Mouse (Mus musculus): ENCODE measurements around the gene Cirbp. TPM values are rescaled to one million over a fixed set of nuclear protein-coding genes. Genes with fewer than 3 reads are reported as not detected.

Cirbp gene
- polyA plus RNA-seq, 1 experiment from 2014 or later: 14.2 TPM

Other genes with a start within 250 kb of the Cirbp start
- gene Kiss1r, start 249.0 kb upstream of the Cirbp start, polyA plus RNA-seq (2015; fragmentation: Nextera tagmentation; extraction: Ambion mirVana): 0.18 and 0.20 TPM in 2 replicates
- 47.1 and 49.3 TPM in 2 replicates for gene R3hdm4, start 244.8 kb upstream of the Cirbp start, polyA plus RNA-seq (2015; fragmentation: Nextera tagmentation; extraction: Ambion mirVana)
- 5.1 and 5.8 TPM in 2 replicates for gene Arid3a, start 238.9 kb upstream of the Cirbp start, polyA plus RNA-seq (2015; fragmentation: Nextera tagmentation; extraction: Ambion mirVana)
- 42.2 and 44.7 TPM in 2 replicates for gene Wdr18, start 205.8 kb upstream of the Cirbp start, polyA plus RNA-seq (2015; fragmentation: Nextera tagmentation; extraction: Ambion mirVana)
- 0.08 TPM in 1 of 2 replicates, not detected in the other for gene Grin3b, start 195.3 kb upstream of the Cirbp start, polyA plus RNA-seq (2015; fragmentation: Nextera tagmentation; extraction: Ambion mirVana)
- gene Tmem259, start 181.7 kb upstream of the Cirbp start, polyA plus RNA-seq (2015; fragmentation: Nextera tagmentation; extraction: Ambion mirVana): 3.0 and 4.8 TPM in 2 replicates
- gene Cnn2, start 177.4 kb upstream of the Cirbp start, polyA plus RNA-seq (2015; fragmentation: Nextera tagmentation; extraction: Ambion mirVana): 42.5 and 44.9 TPM in 2 replicates
- 8.6 and 9.0 TPM in 2 replicates for gene Abca7, start 169.5 kb upstream of the Cirbp start, polyA plus RNA-seq (2015; fragmentation: Nextera tagmentation; extraction: Ambion mirVana)
- gene Arhgap45, start 149.3 kb upstream of the Cirbp start, polyA plus RNA-seq (2015; fragmentation: Nextera tagmentation; extraction: Ambion mirVana): 16.6 and 17.3 TPM in 2 replicates
- 66.8 and 70.1 TPM in 2 replicates for gene Polr2e, start 126.2 kb upstream of the Cirbp start, polyA plus RNA-seq (2015; fragmentation: Nextera tagmentation; extraction: Ambion mirVana)
- 553 and 567 TPM in 2 replicates for gene Gpx4, start 118.8 kb upstream of the Cirbp start, polyA plus RNA-seq (2015; fragmentation: Nextera tagmentation; extraction: Ambion mirVana)
- gene Sbno2, start 60.4 kb upstream of the Cirbp start, polyA plus RNA-seq (2015; fragmentation: Nextera tagmentation; extraction: Ambion mirVana): 10.3 and 11.8 TPM in 2 replicates
- 13.2 and 14.4 TPM in 2 replicates for gene Stk11, start 50.2 kb upstream of the Cirbp start, polyA plus RNA-seq (2015; fragmentation: Nextera tagmentation; extraction: Ambion mirVana)
- 288 and 309 TPM in 2 replicates for gene Atp5d, start 27.4 kb upstream of the Cirbp start, polyA plus RNA-seq (2015; fragmentation: Nextera tagmentation; extraction: Ambion mirVana)
- gene Cbarp, start 25.1 kb upstream of the Cirbp start, polyA plus RNA-seq (2015; fragmentation: Nextera tagmentation; extraction: Ambion mirVana): 0.44 and 0.65 TPM in 2 replicates
- 2.3 and 2.6 TPM in 2 replicates for gene Midn, start 17.7 kb upstream of the Cirbp start, polyA plus RNA-seq (2015; fragmentation: Nextera tagmentation; extraction: Ambion mirVana)
- gene 1600002K03Rik, start 7.0 kb downstream of the Cirbp start, polyA plus RNA-seq (2015; fragmentation: Nextera tagmentation; extraction: Ambion mirVana): 8.4 and 8.7 TPM in 2 replicates
- gene Efna2, start 13.5 kb downstream of the Cirbp start, polyA plus RNA-seq (2015; fragmentation: Nextera tagmentation; extraction: Ambion mirVana): 0.47 and 0.53 TPM in 2 replicates
- gene Mum1, start 60.4 kb downstream of the Cirbp start, polyA plus RNA-seq (2015; fragmentation: Nextera tagmentation; extraction: Ambion mirVana): 14.6 and 14.8 TPM in 2 replicates
- gene Ndufs7, start 83.1 kb downstream of the Cirbp start, polyA plus RNA-seq (2015; fragmentation: Nextera tagmentation; extraction: Ambion mirVana): 220 and 223 TPM in 2 replicates
- gene Gamt, start 95.0 kb downstream of the Cirbp start, polyA plus RNA-seq (2015; fragmentation: Nextera tagmentation; extraction: Ambion mirVana): 138 and 166 TPM in 2 replicates
- gene Dazap1, start 95.5 kb downstream of the Cirbp start, polyA plus RNA-seq (2015; fragmentation: Nextera tagmentation; extraction: Ambion mirVana): 21.1 and 21.3 TPM in 2 replicates
- gene Rps15, start 126.5 kb downstream of the Cirbp start, polyA plus RNA-seq (2015; fragmentation: Nextera tagmentation; extraction: Ambion mirVana): 460 and 501 TPM in 2 replicates
- gene Apc2, start 130.0 kb downstream of the Cirbp start, polyA plus RNA-seq (2015; fragmentation: Nextera tagmentation; extraction: Ambion mirVana): 0.12 and 0.23 TPM in 2 replicates
- gene 2310011J03Rik, start 154.6 kb downstream of the Cirbp start, polyA plus RNA-seq (2015; fragmentation: Nextera tagmentation; extraction: Ambion mirVana): 27.9 and 29.0 TPM in 2 replicates
- 3.5 and 4.0 TPM in 2 replicates for gene Pcsk4, start 163.5 kb downstream of the Cirbp start, polyA plus RNA-seq (2015; fragmentation: Nextera tagmentation; extraction: Ambion mirVana)
- gene Reep6, start 164.0 kb downstream of the Cirbp start, polyA plus RNA-seq (2015; fragmentation: Nextera tagmentation; extraction: Ambion mirVana): 83.9 and 102 TPM in 2 replicates
- 2.2 and 3.4 TPM in 2 replicates for gene Adamtsl5, start 182.4 kb downstream of the Cirbp start, polyA plus RNA-seq (2015; fragmentation: Nextera tagmentation; extraction: Ambion mirVana)
- 0.05 and 0.18 TPM in 2 replicates for gene Plk5, start 190.5 kb downstream of the Cirbp start, polyA plus RNA-seq (2015; fragmentation: Nextera tagmentation; extraction: Ambion mirVana)
- gene Mex3d, start 221.7 kb downstream of the Cirbp start, polyA plus RNA-seq (2015; fragmentation: Nextera tagmentation; extraction: Ambion mirVana): 0.32 and 0.60 TPM in 2 replicates
- gene Mbd3, start 233.6 kb downstream of the Cirbp start, polyA plus RNA-seq (2015; fragmentation: Nextera tagmentation; extraction: Ambion mirVana): 49.2 and 52.7 TPM in 2 replicates
- gene Uqcr11, start 240.8 kb downstream of the Cirbp start, polyA plus RNA-seq (2015; fragmentation: Nextera tagmentation; extraction: Ambion mirVana): 509 and 519 TPM in 2 replicates